Mouse (Mus musculus) heart, adult 18-20 months (tissue): ENCODE data around the gene Atrn. TPM values are rescaled to one million over a fixed set of nuclear protein-coding genes. Genes with fewer than 3 reads are reported as not detected.

ENCODE experiments used
- DNase-seq, 2 experiments: peaks; one replicate each; pipeline ENCODE4 v3.0.0; 2021 to 2022; ENCODE audit warnings: mixed read lengths in 1 of 2
- total RNA-seq, 2 experiments: library from RNA; stranded (reverse); gene quantifications; 2 replicates each; pipeline ENCODE4 v1.2.3; 2021

Atrn gene
- total RNA-seq, 2 experiments from 2014 or later, result 22.3 to 24.5 TPM

DNA sequence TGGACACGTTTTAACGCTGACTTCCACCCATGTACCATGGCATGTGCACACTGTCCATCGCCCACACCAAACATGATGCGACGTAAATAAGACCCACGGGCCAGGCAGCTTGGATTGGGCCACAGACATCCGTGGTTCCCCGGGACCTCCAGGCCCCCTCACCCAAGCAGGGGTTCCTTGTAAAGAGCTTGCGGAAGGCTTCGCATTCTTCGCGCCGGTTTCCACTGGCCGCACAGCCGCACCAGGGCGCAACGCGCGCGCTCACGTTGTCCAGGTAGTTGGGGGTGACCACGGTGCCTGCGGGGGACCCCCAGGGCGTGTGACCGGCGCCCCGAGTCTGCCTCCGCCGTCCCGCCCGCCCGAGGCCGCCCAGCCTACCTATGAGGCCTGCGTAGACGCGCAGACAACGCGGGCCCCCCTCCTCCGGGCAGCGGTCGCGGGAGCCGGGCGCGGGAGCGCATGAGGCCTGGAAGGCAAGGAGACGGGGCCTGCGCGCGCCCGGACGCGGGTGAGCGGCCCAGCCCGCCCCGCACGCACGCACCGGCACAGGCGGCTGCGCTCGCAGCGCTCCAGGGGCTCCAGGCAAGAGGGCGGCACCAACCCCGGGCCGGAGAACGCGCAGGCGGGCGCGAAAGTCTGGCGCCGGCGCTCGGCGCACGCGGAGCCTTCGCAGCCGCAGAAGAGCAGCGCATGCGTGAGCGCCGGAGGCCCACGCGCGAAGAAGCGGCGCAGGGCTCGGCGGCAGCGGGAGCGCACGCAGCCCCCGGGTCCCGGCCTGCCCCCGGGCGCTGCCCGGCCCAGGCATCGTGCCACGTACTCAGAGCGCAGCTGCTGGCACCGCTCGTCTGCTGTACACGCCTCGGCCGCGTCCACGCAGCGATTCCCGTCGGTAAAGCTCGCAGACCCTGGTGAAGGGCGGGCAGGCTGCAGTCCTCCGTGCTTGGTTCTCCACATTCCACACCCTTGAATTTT lies 134.8 kb downstream of the Atrn start:
- DNase-seq, result peak; percentile 31 to 42

DNA sequence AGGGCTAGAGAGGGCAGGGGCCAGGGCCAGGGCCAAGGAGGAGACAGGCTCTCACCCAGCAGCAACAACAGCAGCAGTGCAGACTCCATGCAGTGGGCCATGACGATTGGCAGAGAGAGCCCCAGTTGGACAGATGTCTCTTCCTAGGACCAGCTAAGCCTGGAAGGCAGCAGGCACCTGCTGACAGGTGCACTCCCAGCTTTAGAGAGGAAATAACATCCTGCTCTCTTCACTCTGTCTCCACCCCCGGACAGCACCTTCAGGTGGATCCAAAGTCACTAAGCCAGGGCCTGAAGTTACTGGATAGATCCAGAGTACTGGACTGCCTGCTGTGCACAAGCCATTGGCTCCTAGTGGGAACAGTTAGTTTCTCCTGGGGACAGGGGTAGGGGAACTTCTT lies 136.7 kb downstream of the Atrn start, which contains the start of gene Gfra4:
Gene Gfra4 (minus strand): TSS at position 101 of the 400 bp plus-strand sequence.
- no peak for DNase-seq

DNA sequence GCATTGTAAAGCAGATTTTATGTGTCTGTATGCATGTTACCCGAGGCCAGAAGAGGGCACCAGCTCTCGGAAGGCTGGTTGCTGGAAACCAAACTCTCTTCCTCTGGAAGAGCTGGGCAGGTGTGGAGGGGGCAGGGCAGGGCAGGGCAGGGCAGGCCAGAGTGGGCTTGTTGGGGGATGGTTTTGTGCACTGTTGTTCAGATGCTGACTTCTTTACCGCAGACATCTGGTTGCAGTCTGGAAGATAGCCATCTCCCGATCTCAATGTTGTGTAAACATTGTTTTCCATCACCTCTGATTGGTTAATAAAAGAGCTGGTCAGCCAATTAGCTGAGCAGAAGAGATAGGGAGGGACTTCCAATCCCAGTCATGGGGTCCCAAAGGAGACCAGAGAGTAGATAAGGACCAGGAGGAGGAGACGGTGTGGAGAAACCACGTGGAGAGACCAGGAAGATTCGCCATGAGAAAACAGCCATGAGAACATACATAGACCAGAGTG lies 138.1 kb downstream of the Atrn start:
- peak in 1 of 2 experiments; percentile 31 for DNase-seq

GRCm38 (mm10) chr2:131044989-131045720 lies 138.9 kb downstream of the Atrn start:
- DNase-seq, result peak in 1 of 2 experiments; percentile 32

- no peak for DNase-seq
These were observed 139.7 kb downstream of the Atrn start for GRCm38 (mm10) chr2:131046025-131046424.

- DNase-seq, result no peak
These were observed 145.7 kb downstream of the Atrn start for GRCm38 (mm10) chr2:131052043-131052442.

DNA sequence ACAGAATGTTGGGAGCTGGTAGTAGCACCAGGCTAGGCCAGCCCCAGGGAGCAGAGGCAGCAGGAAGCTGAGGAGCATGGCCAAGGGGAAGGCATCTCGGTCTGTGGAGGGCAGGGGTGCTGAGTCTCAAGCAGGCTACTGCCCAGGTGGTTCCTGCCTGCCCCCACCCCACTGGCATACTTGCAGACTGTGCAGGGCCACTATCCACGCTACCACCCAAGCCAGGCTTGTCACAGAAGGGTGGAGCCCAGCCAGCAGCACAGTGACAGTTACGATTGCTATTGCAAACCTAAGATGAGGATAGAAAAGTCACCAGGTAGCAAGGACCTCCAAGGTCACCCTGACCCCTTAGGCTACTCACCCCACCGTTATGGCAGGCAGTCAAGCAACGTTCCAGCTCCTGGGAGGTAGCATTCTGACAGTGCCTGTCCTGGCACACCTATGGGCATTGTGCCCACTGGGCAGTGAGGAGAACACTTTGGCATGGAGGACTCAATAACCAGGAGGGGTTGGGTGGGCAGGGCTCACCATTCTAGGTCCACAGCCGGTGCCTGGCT lies 146.6 kb downstream of the Atrn start:
- DNase-seq, result no peak

- DNase-seq, result peak in 1 of 2 experiments; percentile 15
These were observed 147.8 kb downstream of the Atrn start for GRCm38 (mm10) chr2:131053851-131054645.

GRCm38 (mm10) chr2:131054646-131055264 lies 148.5 kb downstream of the Atrn start:
- DNase-seq, result no peak

- peak; percentile 39 to 69 for DNase-seq
These were observed 149.3 kb downstream of the Atrn start for GRCm38 (mm10) chr2:131055631-131056030.

GRCm38 (mm10) chr2:131056191-131056590 lies 149.9 kb downstream of the Atrn start:
- DNase-seq, result peak in 1 of 2 experiments; percentile 49

- DNase-seq, result peak in 1 of 2 experiments; percentile 10
These were observed 152.4 kb downstream of the Atrn start for GRCm38 (mm10) chr2:131058672-131059071.

GRCm38 (mm10) chr2:131059377-131059776 lies 153.1 kb downstream of the Atrn start:
- peak; percentile 84 to 90 for DNase-seq

DNA sequence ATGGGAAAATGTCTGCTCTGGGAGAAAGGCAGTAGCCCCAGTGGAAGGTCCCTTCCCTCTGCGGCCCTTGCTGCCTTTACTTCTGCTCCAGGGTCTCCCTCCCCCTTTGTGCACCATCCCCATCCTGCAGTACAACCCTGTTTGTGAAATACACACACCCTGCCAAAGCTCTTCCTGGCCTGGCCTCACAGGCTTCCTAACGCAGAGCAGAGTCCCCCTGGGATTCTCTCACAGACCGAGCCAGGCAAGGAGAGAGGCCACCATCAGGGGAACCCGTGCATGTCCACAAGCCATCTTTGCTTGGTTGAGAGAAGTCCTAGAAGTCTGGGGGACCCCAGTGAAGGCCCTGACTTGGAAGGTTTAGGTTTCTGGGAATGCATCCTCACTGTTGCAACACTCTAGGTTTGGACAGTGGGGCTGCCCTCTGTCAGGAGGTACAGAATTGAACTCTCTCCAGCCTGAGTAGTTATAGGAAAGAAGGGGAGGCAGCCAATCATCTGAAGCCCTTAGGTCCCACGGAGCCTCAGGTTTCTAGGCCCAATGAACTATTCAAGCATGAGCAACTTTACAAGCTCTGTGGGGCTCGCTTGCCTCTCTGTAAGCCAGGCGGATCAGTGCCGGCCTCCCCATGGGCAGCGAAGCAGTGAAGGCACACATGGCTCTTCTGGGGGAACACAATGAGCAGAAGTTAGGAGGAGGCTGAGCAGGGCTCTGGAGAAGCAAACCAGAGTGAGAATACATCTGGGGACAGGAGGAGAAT lies 153.7 kb downstream of the Atrn start:
- peak in 1 of 2 experiments; percentile 71 for DNase-seq

DNA sequence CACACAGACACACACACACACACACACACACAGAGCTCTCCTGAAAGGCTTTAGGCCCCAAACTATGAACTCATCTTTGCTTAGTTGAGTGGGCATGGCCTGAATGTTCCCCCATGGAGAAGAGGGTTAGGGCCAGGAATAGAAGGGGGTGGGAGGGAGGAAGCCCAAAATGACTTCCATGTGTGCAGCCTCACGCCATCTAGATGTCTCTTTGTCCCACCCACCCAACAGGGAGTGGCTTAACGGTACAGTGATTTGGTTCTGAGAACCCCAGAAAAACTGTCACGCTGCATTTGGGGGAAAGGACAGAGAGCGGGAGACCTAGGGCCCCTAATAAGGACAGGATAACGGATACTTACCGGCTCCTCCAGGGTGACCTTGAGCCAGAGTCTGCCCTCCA lies 154.5 kb downstream of the Atrn start:
- no peak for DNase-seq

DNA sequence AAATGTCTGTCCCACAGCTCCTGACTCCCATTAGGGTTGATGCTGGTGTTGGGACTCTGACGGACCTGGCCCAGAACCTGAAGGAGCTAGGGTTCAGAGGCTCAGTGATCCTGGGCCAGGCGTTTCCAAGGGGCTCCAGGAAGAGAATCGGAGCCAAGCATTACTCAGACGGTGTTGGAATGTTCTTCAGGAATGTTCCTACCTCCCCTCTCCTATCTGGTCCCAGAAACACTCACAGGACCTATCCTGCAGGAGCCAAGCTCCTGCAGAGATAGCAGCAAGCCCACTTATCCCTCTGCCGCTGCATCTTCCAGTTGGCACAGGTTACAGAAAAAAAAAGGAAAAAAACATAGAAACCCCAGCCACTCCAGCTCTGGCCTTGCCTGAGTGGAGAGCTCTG lies 155.3 kb downstream of the Atrn start:
- peak; percentile 22 to 34 for DNase-seq

- peak; percentile 31 to 38 for DNase-seq
These were observed 157.1 kb downstream of the Atrn start, which contains the start of gene Adam33 for GRCm38 (mm10) chr2:131063404-131063864. Gene Adam33, minus strand, starts transcription at chr2:131063814.

- no peak for DNase-seq
These were observed 160.0 kb downstream of the Atrn start for GRCm38 (mm10) chr2:131066342-131066741.

GRCm38 (mm10) chr2:131067481-131067880 lies 161.2 kb downstream of the Atrn start:
- no peak for DNase-seq

GRCm38 (mm10) chr2:131072536-131072935 lies 166.2 kb downstream of the Atrn start:
- no peak for DNase-seq
